Mouse (Mus musculus) G1E (cell line): Measurements from ENCODE around the gene Olfr1396.

Source experiments
- CTCF ChIP-seq: IDR thresholded peaks from 2 replicates; pipeline ENCODE4 v1.5.1; 2012; ENCODE audit warnings: low read depth, low read length, inconsistent platforms, mixed read lengths
- GATA1 ChIP-seq: IDR thresholded peaks from 2 replicates; pipeline ENCODE4 v1.6.1; 2012; ENCODE audit warnings: borderline replicate concordance, low read length, inconsistent platforms, mixed read lengths

- TF ChIP-seq CTCF = no peak
- no peak for TF ChIP-seq GATA1
Measured at GRCm38 (mm10) chr11:49114158-49114557, 516 bp downstream of the Olfr1396 start.
